Mouse (Mus musculus) ovary, postnatal 10 days (tissue): Measurements from ENCODE around the gene Fto.
A peak's percentile ranks its signal among the peaks of the same experiment; 100 is the strongest.

Source experiments
- DNase-seq: peaks from one replicate; pipeline ENCODE4 v3.0.0; 2022; ENCODE audit warnings: low spot score

The Fto gene

DNA sequence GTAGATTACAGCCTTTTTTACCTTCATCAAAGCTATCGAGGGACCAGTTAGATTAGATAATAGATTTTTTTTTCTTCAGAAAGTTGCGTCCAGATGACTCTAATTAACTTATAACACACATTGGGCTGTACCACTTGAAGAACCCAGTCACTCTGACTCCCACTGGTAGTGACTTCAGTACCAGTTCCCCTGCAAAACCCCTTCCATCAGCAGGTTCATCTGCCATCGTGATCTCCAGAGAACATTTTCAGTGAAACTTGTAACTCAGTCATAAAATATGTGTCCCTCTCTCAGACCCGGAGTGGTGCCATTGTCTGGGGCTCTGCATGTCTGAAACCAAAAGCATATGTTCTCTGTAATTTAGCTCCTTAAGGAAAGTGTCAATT is 211.5 kb downstream of the Fto start:
- DNase-seq: no peak

DNA sequence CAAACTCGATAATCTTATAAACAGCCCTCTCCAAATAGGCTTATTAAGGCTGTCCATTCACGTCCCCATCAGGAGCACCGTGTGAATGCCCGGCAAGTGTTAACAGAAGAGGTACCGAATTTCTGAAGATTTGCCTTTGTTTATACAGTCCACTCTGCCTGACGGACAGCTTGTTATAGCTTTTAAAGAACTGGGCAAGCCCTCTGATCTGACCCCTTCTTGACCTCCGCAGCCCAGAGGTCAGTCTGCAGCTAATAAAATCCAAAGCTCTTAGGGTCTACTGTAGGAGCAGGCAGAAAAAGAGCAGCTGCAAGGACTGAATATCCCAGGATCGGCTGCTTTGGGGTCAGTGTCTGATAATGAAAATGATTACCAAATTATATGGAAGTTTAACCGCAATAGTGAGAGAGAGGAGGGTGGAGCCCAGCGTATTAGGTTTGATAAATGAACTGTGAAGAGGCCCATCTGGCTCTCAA is 212.1 kb downstream of the Fto start:
- no peak for DNase-seq

DNA sequence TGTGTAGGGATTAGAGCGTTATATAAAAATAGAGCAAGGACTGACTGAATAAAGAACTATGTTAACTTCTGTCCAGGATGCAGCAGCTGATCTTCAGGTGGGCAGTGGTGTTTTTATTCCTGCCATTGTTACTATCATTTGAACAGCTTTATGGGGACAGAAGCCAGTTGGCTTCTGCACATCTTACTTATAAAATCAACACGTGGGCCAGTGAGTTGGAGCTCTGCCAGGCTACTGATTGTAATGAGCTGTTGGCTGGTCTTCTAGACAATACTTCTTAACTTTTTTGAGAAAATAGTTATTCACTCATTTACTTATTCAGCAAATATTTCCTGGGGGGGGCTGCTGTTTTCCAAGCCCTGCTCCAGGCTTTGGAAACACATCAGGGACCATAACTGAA is 215.6 kb downstream of the Fto start:
- no peak for DNase-seq

DNA sequence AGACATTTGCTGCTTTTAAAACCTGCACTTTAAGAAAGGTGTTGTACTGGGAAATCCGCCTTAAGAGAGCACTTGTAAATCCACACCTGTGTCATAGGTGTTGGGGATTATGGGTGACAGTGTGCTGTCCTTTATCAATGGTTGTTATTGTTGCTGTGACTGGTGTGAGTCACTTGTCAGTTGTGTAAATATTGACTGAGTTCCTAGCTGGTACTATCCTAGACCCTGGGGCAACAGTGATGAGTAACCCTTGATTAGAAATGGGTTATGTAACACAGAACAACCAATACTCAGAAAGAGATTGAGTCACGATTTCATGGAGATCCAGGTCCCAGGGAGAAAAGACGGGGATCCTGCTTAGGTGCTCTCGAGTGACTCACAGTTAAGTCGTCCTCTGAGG is 216.4 kb downstream of the Fto start:
- no peak for DNase-seq

DNA sequence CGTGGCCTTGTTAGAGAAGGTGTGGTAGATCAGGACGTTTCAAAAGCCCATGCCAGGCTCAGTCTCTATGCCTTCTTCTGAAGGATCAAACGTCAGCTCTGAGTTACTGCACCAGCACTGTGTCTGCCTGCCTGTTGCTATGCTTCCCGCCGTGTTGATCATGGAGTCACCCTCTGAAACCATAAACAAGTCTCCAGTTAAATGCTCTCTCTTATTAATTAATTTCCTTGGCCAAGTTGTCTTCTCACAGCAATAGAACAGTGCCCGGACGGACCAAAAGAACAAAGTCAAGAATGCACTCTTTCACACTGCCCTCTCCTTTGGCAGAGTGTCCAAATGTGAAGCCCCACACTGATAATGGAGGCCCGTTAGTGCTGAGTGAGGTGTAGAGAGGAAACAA is 217.3 kb downstream of the Fto start:
- DNase-seq: no peak

DNA sequence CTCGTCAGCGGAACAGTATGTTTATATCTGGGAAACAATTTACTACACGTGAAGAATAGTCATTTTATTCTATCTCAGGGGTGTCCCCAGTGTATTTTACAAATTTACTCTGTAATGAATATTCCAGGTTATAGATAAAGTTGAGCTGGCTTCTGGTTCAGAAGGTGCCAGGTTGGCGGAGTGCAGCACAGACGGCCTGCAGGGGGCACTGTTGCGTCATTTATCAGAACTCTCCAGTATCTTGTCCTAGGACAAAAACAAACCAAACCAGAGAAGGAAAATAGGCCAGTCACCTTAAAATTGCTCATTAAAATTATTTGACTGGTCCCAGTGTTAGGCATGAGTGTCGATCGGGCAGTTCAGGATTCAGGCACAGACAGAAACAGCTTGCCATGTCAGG is 218.6 kb downstream of the Fto start:
- DNase-seq: peak; percentile 58

DNA sequence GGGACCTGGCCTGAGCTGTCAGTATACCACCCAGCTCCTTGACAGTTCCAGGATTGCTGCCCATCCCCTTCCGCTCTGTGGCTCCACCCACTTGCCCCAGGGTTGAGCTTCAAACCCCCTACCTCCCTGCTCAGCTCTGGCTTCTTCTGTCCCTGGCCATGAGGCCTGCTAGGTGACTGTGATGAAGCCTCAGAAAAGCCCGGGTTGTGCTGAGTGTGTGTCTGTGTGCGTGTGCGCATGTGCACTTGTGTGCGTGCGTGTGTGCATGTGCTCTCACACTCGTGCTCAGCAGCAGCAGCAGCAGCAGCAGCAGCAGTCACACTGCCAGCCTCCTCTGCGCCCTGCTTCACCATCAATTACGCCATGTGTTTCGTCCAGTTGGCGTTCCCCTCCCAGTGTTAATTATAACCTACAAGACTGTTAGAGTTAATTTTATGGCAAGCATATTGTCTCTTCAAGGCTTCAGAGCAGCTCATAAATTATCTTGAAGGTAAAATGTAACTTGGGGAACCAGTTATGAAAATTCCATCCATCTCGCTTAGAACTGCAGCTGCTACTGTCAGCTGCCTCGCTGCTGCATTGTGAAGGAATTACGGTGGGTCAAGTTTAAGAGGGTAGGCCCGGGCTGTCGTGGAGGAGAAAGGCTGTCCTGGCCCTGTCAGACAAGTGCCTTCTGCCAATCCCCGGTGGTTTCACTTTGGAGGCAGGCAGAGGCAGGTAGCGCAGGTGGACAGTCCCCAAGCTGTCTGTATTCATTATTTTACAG is 219.5 kb downstream of the Fto start:
- DNase-seq: no peak

DNA sequence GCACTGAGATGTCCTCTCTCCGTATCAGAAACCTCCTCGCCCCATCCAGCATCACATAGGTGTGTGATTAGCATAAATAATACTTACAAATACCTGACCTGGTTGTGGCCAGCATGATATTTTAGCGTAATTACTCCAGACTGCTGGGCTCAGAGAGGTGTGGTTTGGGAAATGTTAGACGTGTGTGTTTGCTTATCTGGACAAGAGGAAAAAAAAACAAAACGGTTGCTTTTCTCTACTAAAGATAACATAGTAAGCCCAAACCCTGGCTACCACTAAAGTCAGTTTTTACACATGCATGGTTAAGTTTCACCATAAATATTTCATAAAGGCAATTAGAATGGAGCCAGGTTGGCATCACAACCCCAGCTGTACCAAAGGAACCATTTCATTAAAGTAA is 221.4 kb downstream of the Fto start:
- DNase-seq: no peak

DNA sequence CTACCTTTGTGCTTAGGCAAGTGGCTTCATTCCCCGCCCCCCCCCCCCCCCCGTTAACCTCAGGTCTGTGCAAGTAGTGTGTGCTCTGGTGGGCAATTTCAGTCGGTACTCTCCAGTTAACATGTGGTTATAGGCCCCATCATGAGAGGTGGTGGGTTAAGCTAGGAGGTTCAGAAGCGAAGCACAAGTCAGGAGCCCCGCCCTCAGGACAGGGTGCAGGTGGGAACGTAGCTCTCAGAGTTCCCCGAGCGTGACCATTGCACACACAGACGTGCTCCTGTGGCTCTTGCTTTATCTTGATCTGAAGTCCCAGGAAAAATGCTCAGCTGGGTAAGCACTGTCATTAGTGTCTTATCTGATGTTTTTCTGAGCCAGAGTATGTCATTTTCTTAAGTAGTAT is 224.8 kb downstream of the Fto start:
- DNase-seq: no peak

DNA sequence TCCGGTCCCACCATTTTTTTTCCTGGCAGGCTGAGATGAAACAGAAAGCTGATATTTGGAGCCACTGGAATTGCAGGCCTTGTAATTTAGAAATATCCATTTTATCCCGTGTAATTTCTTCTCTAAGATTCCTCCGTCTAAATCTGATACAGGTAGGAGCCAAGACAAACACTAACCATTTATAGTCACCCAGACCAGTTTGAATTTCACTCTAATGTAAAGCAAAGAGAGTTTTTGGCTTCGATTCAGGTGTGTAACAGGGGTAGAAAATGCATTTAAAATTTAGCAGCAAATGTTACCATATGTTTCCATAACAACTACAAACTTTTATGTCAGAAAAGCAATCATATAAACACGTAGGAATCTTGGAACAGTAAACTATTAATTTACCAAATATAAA is 225.6 kb downstream of the Fto start:
- DNase-seq: no peak

DNA sequence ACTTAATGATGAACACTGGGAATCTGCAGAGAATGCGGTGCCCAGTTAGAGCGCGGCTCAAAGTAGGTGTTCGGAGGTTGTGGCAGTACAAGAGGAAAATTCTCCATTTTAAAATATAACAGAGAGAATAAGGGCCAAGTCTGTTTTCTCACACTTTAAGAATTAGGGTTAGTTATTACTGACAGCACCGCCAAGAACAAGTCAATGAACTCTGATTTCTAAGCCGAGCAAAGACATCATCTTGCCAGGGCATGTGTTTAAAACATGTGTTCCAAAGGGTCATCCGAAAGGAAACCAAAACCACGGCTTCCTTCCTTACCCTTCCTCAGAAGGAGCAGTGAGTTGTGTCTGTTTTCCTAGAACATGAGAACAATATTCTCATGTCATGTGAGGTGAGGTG is 226.3 kb downstream of the Fto start:
- DNase-seq: no peak

DNA sequence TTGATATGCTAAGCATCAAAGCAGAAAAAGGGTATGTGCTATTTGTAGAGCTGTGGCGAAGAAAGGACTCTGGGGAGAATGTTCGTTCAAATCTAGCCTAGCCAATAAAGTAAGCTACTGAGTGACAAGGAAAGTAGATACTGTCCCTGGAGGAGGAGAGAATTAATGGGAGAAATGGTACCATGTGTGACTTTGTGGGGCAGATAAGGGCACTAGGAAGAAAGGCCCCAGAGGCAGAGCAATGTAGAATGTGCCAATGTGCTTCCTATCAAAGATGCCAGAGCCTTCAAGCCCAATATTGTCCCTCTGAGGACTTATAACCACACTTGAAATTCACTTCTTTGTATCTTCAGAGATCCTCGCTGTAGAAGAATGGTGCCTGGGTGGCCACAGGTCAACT is 227.9 kb downstream of the Fto start:
- DNase-seq: no peak

DNA sequence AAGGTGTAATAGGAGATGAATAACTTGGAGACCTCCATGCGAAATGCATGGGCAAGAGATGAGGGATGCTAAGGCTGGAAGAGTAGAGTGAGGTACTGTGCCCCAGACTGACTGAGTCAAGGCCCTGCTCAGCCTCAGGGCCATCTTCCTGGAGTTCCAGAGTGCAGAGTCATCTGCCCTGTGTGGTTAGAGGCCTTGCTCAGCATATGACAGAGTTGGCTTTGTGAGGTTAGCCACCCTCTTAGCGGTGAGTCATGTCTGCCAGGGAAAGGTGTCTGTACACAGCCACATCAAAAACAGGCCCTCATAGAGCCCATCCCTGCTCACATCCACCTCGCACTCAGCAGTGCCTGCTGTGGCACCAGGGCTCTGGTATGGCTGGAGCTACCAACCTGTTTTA is 232.2 kb downstream of the Fto start:
- no peak for DNase-seq

DNA sequence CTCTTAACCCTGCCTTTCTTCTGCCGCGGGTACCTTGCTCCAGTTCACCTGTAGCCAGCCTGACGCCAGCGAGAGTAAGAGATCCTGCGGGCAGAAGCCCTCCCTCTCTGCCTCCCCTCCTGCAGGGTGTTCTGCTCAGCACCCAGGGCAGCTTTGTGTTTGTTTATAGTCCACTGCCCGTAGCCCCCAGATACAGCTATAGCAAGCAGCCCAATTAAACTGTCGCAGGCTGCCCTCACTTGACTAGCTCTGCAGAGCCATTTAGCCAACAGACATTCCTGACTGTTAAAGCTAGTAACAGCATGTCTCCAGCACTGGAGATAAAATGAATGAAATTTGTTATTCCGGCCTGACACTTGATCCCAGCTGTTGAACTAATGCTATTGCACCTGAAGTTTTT is 233.3 kb downstream of the Fto start:
- no peak for DNase-seq

DNA sequence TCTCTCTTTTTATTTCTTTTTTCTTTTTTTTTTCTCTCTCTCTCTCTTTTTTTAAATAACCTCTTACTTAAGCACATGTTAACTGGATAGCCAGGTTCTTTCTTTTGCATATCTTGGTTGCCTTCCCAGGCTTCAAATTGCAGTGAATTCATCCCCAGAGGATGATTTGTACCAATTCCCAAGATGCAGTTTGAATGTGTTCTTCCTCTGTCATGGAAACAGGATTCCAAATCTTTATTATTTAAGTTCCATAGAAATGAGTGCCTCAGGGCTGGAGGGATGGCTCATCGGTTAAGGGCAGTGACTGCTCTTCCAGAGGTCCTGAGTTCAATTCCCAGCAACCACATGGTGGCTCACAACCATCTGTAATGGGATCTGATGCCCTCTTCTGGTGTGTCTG is 236.8 kb downstream of the Fto start:
- no peak for DNase-seq

DNA sequence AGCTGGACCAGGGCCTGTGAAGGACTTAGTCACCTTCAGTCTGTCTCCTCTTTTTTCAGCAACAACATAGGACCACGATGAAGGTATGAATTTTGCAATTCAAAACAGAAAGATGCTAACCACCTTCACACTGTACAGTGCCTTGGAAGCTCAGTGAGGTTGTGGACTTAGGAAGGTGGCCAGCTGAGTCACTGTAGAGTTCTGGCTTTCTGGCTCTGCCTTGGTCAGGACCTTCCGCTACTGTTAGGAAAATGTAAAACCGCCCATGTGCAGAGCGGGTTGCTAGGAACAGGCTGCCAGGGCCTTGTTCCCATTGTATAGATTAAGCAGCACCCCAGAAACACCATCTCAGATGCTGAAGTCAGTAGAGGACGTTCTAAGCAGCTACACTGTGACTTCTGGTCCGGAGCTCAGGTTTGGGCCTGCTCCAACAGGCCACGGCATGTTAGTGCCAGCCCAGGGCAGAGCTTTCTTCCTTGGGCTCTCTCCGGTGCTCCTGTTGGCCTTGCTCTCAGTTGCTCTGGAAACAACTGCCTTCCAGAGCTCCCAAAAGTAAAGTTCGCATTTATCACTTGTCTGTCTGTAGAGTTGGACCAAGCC is 237.9 kb downstream of the Fto start:
- DNase-seq: no peak

DNA sequence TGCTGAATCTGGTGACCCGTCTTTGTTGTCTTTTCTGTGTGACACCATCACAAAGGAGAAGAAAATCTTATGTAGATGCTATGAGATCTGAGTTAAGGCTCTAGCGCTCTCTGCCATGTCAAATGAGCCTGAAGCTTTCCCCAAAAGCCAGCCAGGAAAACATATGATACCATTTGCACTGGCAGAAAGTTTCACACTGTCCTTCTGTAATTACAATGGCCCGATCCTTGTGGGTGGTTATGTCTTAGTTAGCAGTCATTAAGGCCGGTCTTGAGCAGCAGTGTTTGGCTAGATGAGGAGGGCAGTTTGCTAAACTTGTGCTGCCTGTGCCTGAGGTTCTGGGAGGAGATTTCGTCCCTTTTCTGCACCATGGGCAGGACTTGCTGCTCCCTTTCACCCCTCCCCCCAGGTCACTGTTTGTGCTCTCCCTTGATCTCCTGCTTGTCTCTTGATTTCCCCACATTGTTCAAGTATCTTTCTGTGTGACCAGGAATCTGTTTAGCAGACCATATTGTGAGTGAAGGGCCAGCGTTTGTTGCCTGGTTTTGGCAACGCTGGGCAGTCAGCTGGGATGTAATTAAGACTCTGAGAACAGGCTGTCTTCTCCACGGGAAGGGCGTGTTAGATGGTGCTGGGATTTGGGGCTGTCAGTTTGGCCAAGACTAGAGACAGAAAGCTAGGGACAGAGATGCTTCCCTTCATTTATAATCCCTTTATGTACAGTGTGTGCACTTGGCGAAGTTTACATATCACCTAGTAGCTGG is 238.6 kb downstream of the Fto start:
- DNase-seq: no peak

DNA sequence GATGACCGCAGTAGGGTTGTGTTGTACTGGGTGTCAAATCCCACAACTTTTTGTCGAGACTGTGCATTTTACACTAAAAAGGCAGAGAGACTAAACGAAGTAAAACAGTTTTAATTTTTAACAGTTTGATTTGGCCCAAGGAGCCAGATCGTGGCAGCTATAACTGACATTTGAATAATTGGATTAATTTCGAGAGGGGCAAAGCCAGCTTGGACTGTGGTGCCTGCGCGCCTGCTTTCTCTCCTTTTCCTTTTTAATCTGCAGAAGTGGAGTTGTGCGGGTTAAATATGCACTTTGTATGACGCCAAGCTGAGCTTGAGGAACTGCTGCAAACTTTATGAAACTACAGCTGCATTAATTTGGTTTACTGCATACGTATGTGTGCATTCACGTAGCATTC is 239.3 kb downstream of the Fto start:
- DNase-seq: no peak

DNA sequence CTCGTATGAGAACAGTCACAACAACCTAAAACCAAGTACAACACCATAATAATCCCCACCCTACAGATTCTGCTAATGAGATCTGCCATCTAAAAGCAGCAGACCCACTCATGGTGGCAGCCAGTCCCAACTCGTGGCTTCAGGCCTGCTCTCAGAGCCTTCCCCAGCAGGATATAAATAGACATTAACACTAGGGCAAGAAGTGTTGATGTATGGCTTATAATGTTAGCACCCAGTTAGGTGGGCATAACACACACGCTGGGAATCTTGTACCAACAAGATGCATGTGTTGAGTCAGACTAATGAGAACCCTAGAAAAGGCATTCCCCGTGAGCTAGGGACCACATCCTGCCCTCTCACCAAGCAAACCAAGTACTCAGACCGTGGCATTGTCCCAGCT is 240.1 kb downstream of the Fto start:
- DNase-seq: no peak

DNA sequence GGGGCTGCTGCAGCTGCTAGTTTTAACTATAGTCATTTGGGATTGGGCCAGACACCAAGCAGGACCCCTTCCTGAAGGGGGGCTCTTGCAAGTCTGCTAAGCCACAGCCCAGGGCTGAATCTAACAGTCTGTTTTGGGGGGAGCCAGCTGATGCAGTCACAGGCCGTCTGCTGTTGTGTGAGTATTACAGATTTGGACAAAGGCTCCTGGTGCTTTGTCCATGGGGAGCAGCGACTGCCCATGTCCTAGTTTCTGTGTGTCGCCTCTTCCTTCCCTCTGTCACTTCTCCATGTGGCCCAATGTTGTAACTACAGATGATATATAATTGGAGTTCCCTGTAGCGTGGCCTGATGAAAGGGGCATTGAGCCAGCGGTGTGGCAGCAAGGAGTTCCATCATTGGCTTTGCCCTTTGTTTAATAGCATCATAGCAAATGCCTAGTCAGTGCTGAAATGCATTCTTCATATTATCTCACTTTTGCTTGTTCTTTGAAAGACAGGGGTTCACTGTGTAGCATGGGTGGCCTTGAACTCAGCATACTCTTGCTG is 243.8 kb downstream of the Fto start:
- no peak for DNase-seq

DNA sequence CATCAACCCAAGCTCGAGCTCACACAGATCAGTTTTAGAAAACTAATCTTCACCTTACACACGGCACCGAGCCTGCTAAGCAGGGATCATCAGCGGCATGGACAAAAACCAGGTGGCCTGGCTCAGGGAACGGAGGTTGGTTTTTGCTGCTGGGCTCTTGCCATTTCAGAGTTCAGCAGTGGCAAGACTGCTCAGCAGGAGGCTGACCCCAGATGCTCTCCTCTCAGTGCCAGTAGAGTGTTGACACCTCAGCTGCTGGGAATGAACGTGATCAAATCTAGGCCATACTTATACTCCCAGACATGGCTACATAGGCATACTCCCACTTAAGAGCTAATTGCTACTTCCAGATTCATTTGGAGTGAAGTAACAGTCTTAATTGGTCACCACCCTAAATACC is 245.1 kb downstream of the Fto start:
- no peak for DNase-seq

DNA sequence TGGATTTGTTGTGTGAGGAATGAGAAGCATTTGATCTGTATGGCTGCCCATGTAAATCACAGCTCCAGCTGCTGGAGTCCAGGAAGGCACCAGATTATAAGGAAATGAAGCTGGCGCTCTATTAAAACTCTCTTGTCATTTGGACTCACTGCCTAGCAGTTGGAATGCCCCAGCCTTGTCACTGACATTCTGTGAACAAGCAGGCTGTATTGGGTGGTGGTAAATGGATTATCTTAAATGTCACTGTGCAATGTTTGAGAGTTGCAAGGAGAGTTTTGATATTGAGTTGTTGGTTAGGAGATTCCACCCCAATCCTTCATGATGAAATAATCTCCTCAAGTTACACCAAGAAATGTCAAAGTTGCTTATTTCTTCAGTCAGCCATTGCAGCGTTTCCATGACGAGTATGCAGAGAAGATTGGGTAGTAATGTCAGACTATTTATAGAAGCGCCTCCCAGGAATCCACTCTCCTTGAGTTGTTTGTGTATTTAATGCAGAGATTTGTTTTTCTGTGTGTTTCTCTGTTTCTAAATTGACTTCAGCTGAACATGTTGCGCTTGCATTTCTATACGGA is 246.8 kb downstream of the Fto start:
- no peak for DNase-seq

DNA sequence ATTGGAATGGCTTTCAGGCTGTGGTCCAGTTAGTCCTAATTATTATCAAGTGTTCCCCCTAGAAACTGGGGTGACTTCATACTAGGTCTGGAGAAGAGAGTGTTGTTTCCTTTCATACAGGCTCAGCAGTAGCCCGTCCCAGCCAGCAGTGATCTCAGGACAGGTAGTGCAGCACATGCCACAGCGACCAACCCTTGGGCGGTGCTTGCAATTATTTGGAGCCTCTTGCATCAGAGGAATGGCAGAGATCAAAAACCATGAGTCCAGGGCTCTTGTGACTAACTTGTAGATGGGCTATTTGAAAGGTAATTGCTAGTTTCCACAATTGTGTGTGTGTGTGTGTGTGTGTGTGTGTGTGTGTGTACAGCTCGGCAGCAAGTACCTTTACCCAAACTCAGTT is 247.9 kb downstream of the Fto start:
- no peak for DNase-seq
